Comparison of ENCODE assay signal across 9 mouse cellular contexts in the genomic region with DNA sequence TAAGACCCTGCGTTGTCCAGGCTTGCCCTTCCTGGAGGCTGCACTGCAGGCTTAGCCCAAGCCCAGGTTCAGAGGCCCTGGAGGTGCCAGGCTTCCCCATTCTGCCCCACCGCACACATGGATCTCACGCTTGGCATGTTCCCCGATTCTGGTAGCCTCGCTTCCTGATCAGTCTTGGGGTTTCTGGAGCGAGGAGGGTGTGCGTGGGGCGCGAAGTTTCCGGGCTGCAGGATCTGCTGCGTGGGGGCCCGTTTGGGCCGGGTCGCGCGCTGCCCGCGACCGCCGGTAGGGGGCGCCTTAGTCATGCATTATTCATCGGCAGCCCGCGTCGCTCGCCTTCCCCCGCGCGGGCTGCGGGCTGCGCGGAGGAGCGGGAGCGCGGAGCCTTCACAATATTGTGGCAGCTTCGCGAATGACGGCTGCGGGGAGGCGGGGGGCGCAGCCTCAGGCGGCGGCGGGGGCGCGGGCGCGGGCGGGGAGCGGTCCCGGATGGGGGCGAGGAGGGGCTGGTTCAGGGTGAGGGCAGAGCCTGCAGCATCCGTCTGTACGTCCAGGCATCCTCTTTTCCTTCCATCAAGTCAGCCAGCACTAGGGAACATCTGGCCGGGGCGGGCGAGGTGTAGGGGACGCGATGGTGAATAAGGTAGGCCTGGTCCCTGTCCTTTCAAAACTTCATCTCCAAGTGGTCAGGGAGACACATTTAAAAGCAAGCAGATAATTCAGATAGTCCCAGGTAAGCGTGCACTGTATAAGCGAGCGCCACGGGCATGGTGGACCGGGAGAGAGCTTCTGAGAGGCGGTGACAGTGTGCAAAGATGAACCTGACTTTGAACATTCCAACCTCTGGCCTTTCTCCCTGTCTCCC.
DNase-seq lines count a peak whose midpoint lies in the region; TF ChIP-seq lines count a peak whose summit lies in the region.
"Had no signal": no experiment of that assay in that cellular context is flagged by ENCODE, and none has a peak within 500 bp of the region (broad histone marks: within the 10 kb centered on the region; RNA-seq: fewer than 3 reads in every experiment).

No protein-coding gene starts in this region.

- peak; percentile 69 for DNase-seq in R1 (ENCODE audit: low read depth, low spot score)
- peak; percentile 67 to 81 for DNase-seq in cerebellum, postnatal 4 days (ENCODE audit: low spot score in 2 of 2)
- peak; percentile 50 to 58 for DNase-seq in gastrocnemius, adult 8-10 months (ENCODE audit: low spot score in 2 of 2)
- peak; percentile 68 for DNase-seq in induced T-regulatory cell, adult 2 months (ENCODE audit: low read depth)
- DNase-seq in left cerebral cortex, adult 2 months (ENCODE audit: extremely low spot score in 1 of 2, low spot score in 2 of 2), result peak; percentile 74 to 82
- peak; percentile 67 to 80 for DNase-seq in lung, postnatal 4 days
- DNase-seq in right cerebral cortex, adult 18-20 months, result peak; percentile 67
- DNase-seq in urinary bladder, postnatal 10 days (ENCODE audit: low spot score), result peak; percentile 35

- H3K27ac ChIP-seq in left cerebral cortex, adult 2 months, result no peak overlapping the region
- H3K27ac ChIP-seq: macrophage had no signal

- H3K4me3 ChIP-seq in left cerebral cortex, adult 2 months, result peak overlapping the region; percentile 41

- TF ChIP-seq CTCF in left cerebral cortex, adult 2 months (IDR thresholded peaks at IDR 0.05), result peak; percentile 91

- intact Hi-C loops in left cerebral cortex, adult 2 months (cut with DNase I), result loop anchor here (1.0 to 5.0 kb wide), 3 partner anchors 62 to 334 kb away; a partner anchor contains a TSS
